Mouse (Mus musculus) heart, adult 2 months (tissue): ENCODE results near the gene Myh7. TPM values are rescaled to one million over a fixed set of nuclear protein-coding genes. Genes with fewer than 3 reads are reported as not detected.

Experiments used
- DNase-seq, 2 experiments: peaks; one replicate each; pipeline ENCODE4 v3.0.0; 2021
- H3K27ac ChIP-seq: fragments of 200-600 bp; 2 replicates; pipeline ENCODE4 v1.8.1; 2022
- H3K27me3 ChIP-seq: fragments of 200-500 bp; 2 replicates; pipeline ENCODE4 v1.6.1; 2012; ENCODE audit warnings: mild to moderate bottlenecking, low read length, inconsistent platforms, mixed read lengths; ENCODE audit not compliant: control insufficient read depth, insufficient read depth
- H3K36me3 ChIP-seq: fragments of 200-500 bp; 2 replicates; pipeline ENCODE4 v1.6.1; 2012; ENCODE audit warnings: low read length, inconsistent platforms; ENCODE audit not compliant: control insufficient read depth, insufficient read depth
- H3K4me1 ChIP-seq: fragments of 200-500 bp; 2 replicates; pipeline ENCODE4 v1.6.1; 2011; ENCODE audit warnings: low read length; ENCODE audit not compliant: control insufficient read depth, insufficient read depth
- H3K4me3 ChIP-seq: fragments of 200-600 bp; 2 replicates; pipeline ENCODE4 v1.8.1; 2022
- H3K79me2 ChIP-seq: fragments of 200-500 bp; replicated peaks from 2 replicates; pipeline ENCODE4 v1.6.1; 2012; ENCODE audit warnings: mild to moderate bottlenecking, inconsistent platforms, low read length, moderate library complexity, mixed read lengths; ENCODE audit not compliant: control insufficient read depth, insufficient read depth
- H3K9ac ChIP-seq: fragments of 200-500 bp; 2 replicates; pipeline ENCODE4 v1.6.1; 2012; ENCODE audit warnings: low read depth, mild to moderate bottlenecking, control low read depth, inconsistent platforms, low read length, mixed read lengths
- CTCF ChIP-seq: fragments of 200-600 bp; IDR thresholded peaks from 2 replicates; pipeline ENCODE4 v1.8.1; 2022; ENCODE audit warnings: antibody characterized with exemption, mild to moderate bottlenecking, moderate library complexity
- EP300 ChIP-seq: fragments of 200-500 bp; IDR thresholded peaks from 2 replicates; pipeline ENCODE4 v1.6.1; 2011; ENCODE audit warnings: low read depth, low read length, control low read depth; ENCODE audit not compliant: insufficient read depth
- POLR2A ChIP-seq: fragments of 200-500 bp; IDR thresholded peaks from 2 replicates; pipeline ENCODE4 v1.6.1; 2011; ENCODE audit warnings: mild to moderate bottlenecking, low read depth, low read length, control low read depth; ENCODE audit not compliant: insufficient read depth
- WGBS: fragments of 180-500 bp; shearing (Covaris S2); methylation state at CpG from one replicate; pipeline ENCODE4 v1.1.7; 2018; 5-methylcytosine and 5-hydroxymethylcytosine counted together
- intact Hi-C: fragments of 180-260 bp; cut with DNase I; formaldehyde crosslinking; loops from one replicate; pipeline ENCODE4 v1.15.1; 2025
- polyA plus RNA-seq: library from polyadenylated mRNA; depleted of rRNA; stranded (reverse); fragments of >200 nt; gene quantifications from 2 replicates; pipeline ENCODE4 v1.2.3, GENCODE M21; 2012
- total RNA-seq, 2 experiments: library from RNA; stranded (reverse); gene quantifications; 2 replicates each; pipeline ENCODE4 v1.2.3; 2021

Myh7 gene
- total and polyA plus RNA-seq, 3 experiments, result 29.5 to 2,240 (median 1,935) TPM

DNA sequence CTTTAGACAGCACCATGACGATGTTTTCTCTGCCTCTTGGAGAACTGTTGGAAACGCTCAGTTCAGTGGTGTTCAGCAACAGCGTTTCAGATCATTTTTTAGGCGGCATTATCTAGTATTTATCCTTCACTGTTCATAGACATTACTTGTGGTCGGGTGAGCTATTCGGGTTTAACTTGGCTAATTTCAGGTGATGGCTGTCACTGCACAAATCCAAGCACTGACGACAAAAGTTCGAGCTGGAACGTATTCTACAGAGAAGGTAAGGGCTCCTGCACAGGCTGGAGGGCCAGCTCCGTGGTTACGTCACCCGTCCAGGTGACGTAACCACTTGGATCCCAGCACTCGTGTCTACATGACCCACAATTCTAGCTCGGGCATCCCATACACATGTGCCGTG is 22.4 kb upstream of the Myh7 start:
- intact Hi-C loops, result loop anchor here (5.0 to 10.0 kb wide), 3 partner anchors 155 to 332 kb away; partner anchors contain the start of genes 1700123O20Rik and Acin1
- H3K36me3 ChIP-seq, result peaks cover 2% of the 10 kb centered on the region; the same call in 1 of the 2 replicates
- DNase-seq, result no peak
- no peak overlapping the region for H3K27ac ChIP-seq
- H3K4me3 ChIP-seq, result no peak overlapping the region
- no peaks in the 10 kb centered on the region for H3K4me1 ChIP-seq
- H3K9ac ChIP-seq, result no peak overlapping the region
- no peaks in the 10 kb centered on the region; the same call in 1 of the 2 replicates for H3K79me2 ChIP-seq
- H3K27me3 ChIP-seq, result no peaks in the 10 kb centered on the region
- 91% methylated on average over 16 of the region's 16 CpGs for WGBS
- TF ChIP-seq POLR2A (no peak), CTCF (no peak), EP300 (no peak)

DNA sequence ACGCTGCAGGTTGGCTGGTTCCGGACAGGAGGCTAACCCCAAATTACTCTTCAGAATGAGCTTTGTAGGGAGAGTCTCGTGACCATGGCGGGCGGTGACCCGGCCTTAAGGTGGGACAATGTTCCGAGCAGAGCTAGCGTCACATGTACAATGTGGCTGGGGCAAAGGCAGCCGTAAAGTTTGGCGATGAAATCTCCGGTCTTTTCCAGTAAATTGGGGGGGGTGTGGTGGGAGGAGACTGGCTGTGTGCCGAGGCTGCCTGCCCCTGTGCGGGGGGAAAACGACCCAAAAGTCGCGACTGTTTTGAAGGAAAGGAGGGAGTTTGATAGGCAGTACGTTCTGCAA is 21.3 kb upstream of the Myh7 start:
- TF ChIP-seq POLR2A, result no peak
- TF ChIP-seq EP300, result 0 out of 2 replicates have a peak, but pooled peaks have one; percentile 0
- intact Hi-C loops, result loop anchor here (2.0 to 10.0 kb wide), 5 partner anchors 77 to 331 kb away; partner anchors contain the start of genes 1700123O20Rik and Acin1
- no peaks in the 10 kb centered on the region for H3K4me1 ChIP-seq
- no peaks in the 10 kb centered on the region for H3K27me3 ChIP-seq
- DNase-seq, result no peak
- peak overlapping the region; percentile 74 for H3K9ac ChIP-seq
- peaks cover 2% of the 10 kb centered on the region; the same call in 1 of the 2 replicates for H3K36me3 ChIP-seq
- H3K4me3 ChIP-seq, result peak overlapping the region; percentile 86
- no peaks in the 10 kb centered on the region; the same call in 1 of the 2 replicates for H3K79me2 ChIP-seq
- WGBS, result under 1% methylated on average over 17 of the region's 17 CpGs
- H3K27ac ChIP-seq, result peak overlapping the region; percentile 87

DNA sequence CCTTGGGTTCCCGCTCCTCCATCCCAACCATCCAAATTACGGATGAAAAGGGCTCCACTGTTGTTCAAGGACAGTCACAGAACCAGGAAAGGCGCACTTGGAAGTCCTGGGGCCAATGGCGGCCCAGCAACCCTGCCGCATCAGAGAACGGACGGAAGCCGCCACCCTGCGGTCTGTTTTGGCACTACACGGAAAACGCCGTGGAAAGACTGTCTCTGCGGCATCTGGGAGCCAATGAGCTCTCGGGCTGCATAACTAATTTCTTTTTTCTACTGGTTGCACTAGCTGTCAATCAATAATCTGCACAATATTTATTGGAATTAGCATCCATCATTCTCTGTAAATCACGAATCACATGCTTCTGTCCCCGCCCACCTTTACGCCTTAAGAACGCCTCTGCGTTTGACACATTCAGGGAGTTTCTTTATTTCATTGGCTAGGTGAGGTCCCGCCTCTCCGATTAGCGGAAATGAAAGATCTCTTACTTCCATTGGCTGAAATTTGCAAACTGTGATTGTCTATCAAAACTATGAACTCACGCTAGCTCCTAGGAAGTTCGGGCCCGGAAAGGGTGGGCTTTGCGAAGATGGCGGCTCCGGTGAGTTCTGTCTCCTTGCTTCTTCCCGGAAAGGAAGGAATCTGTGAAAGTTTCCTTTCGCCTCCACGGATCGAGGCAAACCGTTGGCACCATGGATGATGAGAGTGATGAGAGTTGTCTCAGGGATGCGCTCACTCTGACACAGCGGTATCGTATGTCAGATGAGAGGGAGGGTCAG is 20.8 kb upstream of the Myh7 start, which contains the start of gene Ngdn:
TSS of gene Ngdn (plus strand) at position 464 of the 776 bp plus-strand sequence.
- Histone ChIP-seq H3K27ac (peak within 1 kb of the TSS; percentile 93), H3K4me3 (peak within 1 kb of the TSS; percentile 86), H3K4me1 (no peaks in the 10 kb centered on the region), H3K79me2 (no peaks in the 10 kb centered on the region; the same call in 1 of the 2 replicates), H3K27me3 (no peaks in the 10 kb centered on the region), H3K9ac (peak within 1 kb of the TSS; percentile 77), H3K36me3 (peaks cover 2% of the 10 kb centered on the region; the same call in 1 of the 2 replicates)
- intact Hi-C loops, result loop anchor here (2.0 to 10.0 kb wide), 5 partner anchors 76 to 330 kb away; partner anchors contain the start of genes 1700123O20Rik and Acin1
- TF ChIP-seq EP300, result peak; percentile 46; the same call in 1 of the 2 replicates
- peak; percentile 94 for TF ChIP-seq CTCF
- TF ChIP-seq POLR2A, result peak; percentile 96
- DNase-seq, result peak; percentile 98 to 99
- under 1% methylated on average over 36 of the region's 36 CpGs for WGBS

DNA sequence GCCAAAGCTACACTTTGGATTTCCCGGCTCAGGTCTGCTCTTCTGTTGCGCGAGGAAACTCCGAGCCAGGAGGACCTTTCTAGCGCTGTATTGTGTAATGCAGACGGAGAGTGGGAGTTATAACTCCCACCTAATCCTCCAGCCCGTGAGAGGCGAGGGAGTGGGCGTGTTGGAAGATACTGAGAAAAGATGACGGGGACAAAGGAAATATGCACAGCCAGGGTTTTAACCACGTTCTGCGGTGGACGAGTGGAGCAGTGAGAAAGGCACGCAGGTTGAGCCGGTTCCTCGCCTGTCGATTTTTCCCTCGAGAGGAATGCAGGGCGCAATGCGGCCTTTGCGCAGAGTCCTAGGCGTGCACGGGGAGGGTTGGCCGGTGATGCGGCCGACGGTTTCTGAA is 20.2 kb upstream of the Myh7 start:
- no peak for TF ChIP-seq POLR2A
- no peak for TF ChIP-seq CTCF
- no peak for TF ChIP-seq EP300
- WGBS, result under 1% methylated on average over 27 of the region's 27 CpGs
- Histone ChIP-seq H3K4me3 (peak overlapping the region; percentile 62), H3K4me1 (peaks cover under 1% of the 10 kb centered on the region; the same call in 1 of the 2 replicates), H3K9ac (peak overlapping the region; percentile 77), H3K27ac (peak overlapping the region; percentile 93), H3K36me3 (peaks cover 2% of the 10 kb centered on the region; the same call in 1 of the 2 replicates), H3K27me3 (no peaks in the 10 kb centered on the region), H3K79me2 (no peaks in the 10 kb centered on the region; the same call in 1 of the 2 replicates)
- no peak for DNase-seq
- intact Hi-C loops, result loop anchor here (2.0 to 10.0 kb wide), 3 partner anchors 76 to 330 kb away; partner anchors contain the start of genes 1700123O20Rik and Acin1

DNA sequence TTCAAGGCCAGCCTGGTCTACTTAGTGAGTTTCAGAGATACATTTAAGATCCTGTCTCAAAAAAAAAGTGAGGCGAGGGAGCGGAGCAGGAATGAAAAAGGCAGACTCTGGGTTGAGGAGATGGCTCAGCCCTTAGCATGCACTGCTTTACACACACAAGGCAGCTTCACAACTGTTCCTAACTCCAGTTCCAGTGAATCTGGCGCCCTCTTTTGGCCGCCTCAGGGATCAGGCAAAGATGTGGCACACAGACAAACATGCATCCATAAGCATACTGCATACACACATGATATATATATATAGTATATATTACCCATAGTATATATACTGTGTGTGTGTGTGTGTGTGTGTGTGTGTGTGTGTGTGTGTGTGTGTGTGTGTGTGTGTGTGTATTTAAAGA is 16.7 kb upstream of the Myh7 start:
- no peak overlapping the region for H3K4me3 ChIP-seq
- no peaks in the 10 kb centered on the region for H3K36me3 ChIP-seq
- DNase-seq, result no peak
- H3K27me3 ChIP-seq, result no peaks in the 10 kb centered on the region
- intact Hi-C loops, result loop anchor here (10.0 kb wide), 1 partner anchor 326 kb away; the partner anchor contains the start of genes 1700123O20Rik and Acin1
- TF ChIP-seq POLR2A, result no peak
- no peak for TF ChIP-seq EP300
- peak; percentile 34 for TF ChIP-seq CTCF
- H3K27ac ChIP-seq, result no peak overlapping the region
- H3K9ac ChIP-seq, result no peak overlapping the region
- H3K79me2 ChIP-seq, result no peaks in the 10 kb centered on the region; the same call in 1 of the 2 replicates
- peaks cover 1% of the 10 kb centered on the region; the same call in 1 of the 2 replicates for H3K4me1 ChIP-seq
- WGBS, result 78% methylated on average over 4 of the region's 4 CpGs

DNA sequence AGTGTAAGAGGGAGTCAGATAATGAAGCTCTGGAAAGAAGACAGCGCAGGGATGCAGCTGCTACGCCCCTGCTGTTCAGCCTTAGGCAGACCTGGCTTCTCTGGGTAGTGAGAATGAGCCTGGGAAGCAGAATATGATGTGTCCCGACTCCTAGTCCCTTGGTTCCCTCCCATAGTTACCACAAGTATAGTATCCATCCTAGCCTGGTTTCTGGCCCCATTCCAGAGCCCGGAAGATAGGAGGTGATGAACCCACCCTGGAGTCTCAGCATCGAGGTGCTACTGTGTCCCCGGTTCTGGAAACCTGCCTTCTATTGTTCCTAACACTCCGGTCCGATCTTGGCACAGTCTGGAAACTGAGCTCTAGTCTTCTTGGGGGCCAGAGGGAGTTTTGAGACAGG is 14.0 kb upstream of the Myh7 start:
- H3K4me1 ChIP-seq, result peaks cover 13% of the 10 kb centered on the region

More for the DNA sequence above, 14.0 kb upstream of the Myh7 start:
- intact Hi-C loops, result no loop called here
- H3K27me3 ChIP-seq, result no peaks in the 10 kb centered on the region
- no peak overlapping the region for H3K27ac ChIP-seq
- no peak for DNase-seq
- TF ChIP-seq EP300 (no peak), CTCF (no peak), POLR2A (no peak)
- 43% methylated on average over 8 of the region's 8 CpGs for WGBS
- no peaks in the 10 kb centered on the region for H3K79me2 ChIP-seq
- H3K36me3 ChIP-seq, result no peaks in the 10 kb centered on the region
- no peak overlapping the region for H3K4me3 ChIP-seq
- H3K9ac ChIP-seq, result no peak overlapping the region
